Mouse (Mus musculus): ENCODE results near the gene Fbxo39. TPM values are rescaled to one million over a fixed set of nuclear protein-coding genes. Genes with fewer than 3 reads are reported as not detected.

Gene Fbxo39
- polyA plus RNA-seq, 1 experiment from 2014 or later: not detected

DNA sequence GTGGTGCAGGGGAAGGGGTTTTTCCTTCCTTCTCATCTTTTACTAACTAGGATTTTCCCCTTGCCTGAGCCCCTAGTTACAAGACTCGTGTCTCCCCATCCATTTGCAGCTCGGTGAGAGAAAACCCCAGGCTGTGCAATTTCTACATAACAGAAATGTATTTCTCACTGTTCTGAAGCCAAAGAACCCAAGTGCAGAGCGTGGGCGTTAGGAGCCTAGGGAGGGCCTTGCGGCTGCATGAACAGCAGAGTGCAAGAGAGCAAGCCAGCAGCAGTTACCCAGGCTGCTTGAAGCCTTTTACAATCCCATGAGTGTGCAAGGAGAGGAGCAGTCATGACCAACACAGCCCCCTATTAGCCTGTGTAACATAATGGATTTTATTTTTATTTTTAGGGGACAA is 6.8 kb upstream of the Fbxo39 start:
- Histone ChIP-seq H3K36me3 (ENCODE audit: control insufficient read depth, insufficient read depth) (no peaks in the 10 kb centered on the region), H3K27ac (ENCODE audit: low read length) (no peak overlapping the region), H3K27me3 (ENCODE audit: control insufficient read depth, insufficient read depth, low read length) (no peaks in the 10 kb centered on the region), H3K9me3 (replicated peaks; ENCODE audit: control insufficient read depth, low read length) (no peaks in the 10 kb centered on the region), H3K9ac (ENCODE audit: low read length) (no peak overlapping the region), H3K4me3 (ENCODE audit: low read length) (no peak overlapping the region), H3K4me1 (ENCODE audit: control insufficient read depth, insufficient read depth, low read length) (0 out of 2 replicates have a peak, but pooled peaks cover 2% of the 10 kb centered on the region), H3K4me2 (ENCODE audit: low read depth, low read length) (no peak overlapping the region)
- WGBS: 82% methylated on average over 5 of the region's 5 CpGs
- no peak for ATAC-seq (replicated peaks; ENCODE audit: extremely low read depth, insufficient read depth, low FRiP score)

DNA sequence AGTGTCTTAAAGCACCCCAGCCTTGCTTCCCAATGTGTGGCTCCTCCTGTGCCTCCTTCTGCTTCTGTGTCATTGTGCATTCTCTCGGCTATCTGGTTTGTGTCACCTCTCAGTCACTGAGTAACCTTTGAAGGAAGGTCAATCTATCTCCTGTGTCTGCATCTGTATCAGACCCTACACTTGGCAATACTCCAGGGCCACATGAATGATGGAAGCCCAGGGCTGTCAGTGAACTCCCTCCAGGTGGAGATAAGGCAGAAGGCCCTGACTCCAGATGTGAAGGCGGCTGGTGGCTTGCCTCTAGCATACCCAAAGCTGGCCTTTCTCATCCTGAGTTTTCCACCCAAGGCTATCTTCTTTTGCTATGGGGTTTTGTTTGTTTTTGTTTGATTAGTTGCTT is 5.3 kb upstream of the Fbxo39 start:
- 15% methylated on average over 2 of the region's 2 CpGs for WGBS
- no peaks in the 10 kb centered on the region for H3K36me3 ChIP-seq (ENCODE audit: control insufficient read depth, insufficient read depth)
- peaks cover 9% of the 10 kb centered on the region for H3K27me3 ChIP-seq (ENCODE audit: control insufficient read depth, insufficient read depth, low read length)
- H3K4me3 ChIP-seq (ENCODE audit: low read length): no peak overlapping the region
- H3K27ac ChIP-seq (ENCODE audit: low read length): no peak overlapping the region
- H3K4me1 ChIP-seq (ENCODE audit: control insufficient read depth, insufficient read depth, low read length): 0 out of 2 replicates have a peak, but pooled peaks cover 2% of the 10 kb centered on the region
- no peak overlapping the region for H3K9ac ChIP-seq (ENCODE audit: low read length)
- H3K9me3 ChIP-seq (replicated peaks; ENCODE audit: control insufficient read depth, low read length): no peaks in the 10 kb centered on the region
- H3K4me2 ChIP-seq (ENCODE audit: low read depth, low read length): no peak overlapping the region
- peak; percentile 60; the same call in 1 of the 2 replicates for ATAC-seq (replicated peaks; ENCODE audit: extremely low read depth, insufficient read depth, low FRiP score)

DNA sequence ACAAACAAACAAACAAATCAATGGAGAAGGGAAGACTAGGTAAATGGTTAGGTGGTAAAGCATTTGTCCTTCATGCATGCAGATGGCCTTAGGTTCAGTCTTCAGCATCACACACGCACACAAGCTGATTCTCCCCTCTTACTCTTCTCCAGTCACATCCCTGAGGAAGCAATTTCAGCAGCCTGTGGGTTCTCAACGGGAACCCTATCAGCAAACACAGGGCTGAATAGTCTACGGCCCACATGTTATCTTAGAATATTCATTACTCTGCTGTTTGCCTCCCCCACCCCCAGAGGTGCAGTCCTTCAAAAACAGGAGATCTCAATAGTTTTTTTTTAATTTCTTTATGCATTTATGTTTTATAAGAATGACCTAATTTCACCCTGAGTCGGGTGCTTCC is 3.8 kb upstream of the Fbxo39 start:
- Histone ChIP-seq H3K4me1 (ENCODE audit: control insufficient read depth, insufficient read depth, low read length) (0 out of 2 replicates have a peak, but pooled peaks cover 2% of the 10 kb centered on the region), H3K4me2 (ENCODE audit: low read depth, low read length) (no peak overlapping the region), H3K36me3 (ENCODE audit: control insufficient read depth, insufficient read depth) (no peaks in the 10 kb centered on the region), H3K27ac (ENCODE audit: low read length) (no peak overlapping the region), H3K9ac (ENCODE audit: low read length) (no peak overlapping the region), H3K9me3 (replicated peaks; ENCODE audit: control insufficient read depth, low read length) (no peaks in the 10 kb centered on the region), H3K27me3 (ENCODE audit: control insufficient read depth, insufficient read depth, low read length) (peaks cover 22% of the 10 kb centered on the region), H3K4me3 (ENCODE audit: low read length) (no peak overlapping the region)
- no peak for ATAC-seq (replicated peaks; ENCODE audit: extremely low read depth, insufficient read depth, low FRiP score)
- WGBS: 65% methylated on average over 4 of the region's 4 CpGs

DNA sequence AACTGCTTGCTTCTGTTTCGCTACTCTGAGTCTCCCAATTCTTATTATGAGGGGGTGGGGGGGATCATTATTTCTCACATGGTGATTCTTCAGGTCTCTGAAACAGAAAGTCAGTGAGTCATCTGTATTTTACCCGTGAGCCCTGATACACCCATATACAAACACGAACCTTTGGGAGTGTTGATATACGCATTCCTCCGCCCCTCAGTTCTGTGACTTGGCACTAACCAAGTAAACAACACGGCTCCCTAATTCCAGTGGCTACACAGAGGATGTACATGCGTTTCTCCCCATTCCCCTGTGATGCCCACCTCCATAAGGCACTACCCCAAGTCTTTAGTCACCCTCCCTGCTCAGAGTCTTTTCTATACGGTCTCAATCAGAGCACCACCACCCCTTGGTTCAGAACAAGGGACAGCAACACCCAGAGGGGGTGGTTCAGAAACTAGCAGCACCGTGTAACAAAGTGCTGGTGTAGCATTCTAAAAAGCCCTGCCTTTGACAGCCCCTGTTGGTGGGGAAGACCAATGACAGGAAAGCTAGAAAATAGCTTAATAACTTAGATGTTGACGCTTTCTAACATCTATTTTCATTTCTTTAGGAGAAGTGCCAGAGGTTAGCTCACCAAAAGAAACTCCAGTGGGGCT is 2.8 kb upstream of the Fbxo39 start:
- H3K27me3 ChIP-seq (ENCODE audit: control insufficient read depth, insufficient read depth, low read length): peaks cover 26% of the 10 kb centered on the region
- no peak overlapping the region for H3K9ac ChIP-seq (ENCODE audit: low read length)
- H3K4me3 ChIP-seq (ENCODE audit: low read length): no peak overlapping the region
- no peak for ATAC-seq (replicated peaks; ENCODE audit: extremely low read depth, insufficient read depth, low FRiP score)
- no peak overlapping the region for H3K4me2 ChIP-seq (ENCODE audit: low read depth, low read length)
- 82% methylated on average over 10 of the region's 10 CpGs for WGBS
- no peaks in the 10 kb centered on the region for H3K9me3 ChIP-seq (replicated peaks; ENCODE audit: control insufficient read depth, low read length)
- no peaks in the 10 kb centered on the region for H3K36me3 ChIP-seq (ENCODE audit: control insufficient read depth, insufficient read depth)
- no peak overlapping the region for H3K27ac ChIP-seq (ENCODE audit: low read length)
- 0 out of 2 replicates have a peak, but pooled peaks cover 2% of the 10 kb centered on the region for H3K4me1 ChIP-seq (ENCODE audit: control insufficient read depth, insufficient read depth, low read length)

DNA sequence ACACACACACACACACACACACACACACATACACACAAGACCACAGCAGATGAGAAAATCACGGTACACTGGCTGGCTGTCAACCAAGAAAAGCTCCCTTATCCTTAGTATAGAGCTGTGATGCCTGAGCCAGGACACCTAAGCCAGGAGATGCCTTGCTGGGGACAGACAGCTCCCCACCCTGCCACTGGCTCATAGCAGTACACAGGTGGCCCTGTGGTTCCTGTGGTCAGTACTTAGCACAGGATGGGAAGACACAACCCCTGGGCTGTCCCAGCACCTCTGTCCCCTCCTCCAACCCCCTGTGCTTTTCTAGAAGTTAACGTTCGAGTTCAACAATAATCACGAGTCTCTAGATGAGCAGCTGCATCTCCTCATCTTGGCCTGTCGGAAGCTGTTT is 3.8 kb downstream of the Fbxo39 start:
- WGBS: 53% methylated on average over 5 of the region's 5 CpGs
- Histone ChIP-seq H3K27ac (ENCODE audit: low read length) (no peak overlapping the region), H3K9ac (ENCODE audit: low read length) (no peak overlapping the region), H3K9me3 (replicated peaks; ENCODE audit: control insufficient read depth, low read length) (no peaks in the 10 kb centered on the region), H3K4me2 (ENCODE audit: low read depth, low read length) (no peak overlapping the region), H3K4me1 (ENCODE audit: control insufficient read depth, insufficient read depth, low read length) (no peaks in the 10 kb centered on the region), H3K27me3 (ENCODE audit: control insufficient read depth, insufficient read depth, low read length) (peaks cover 28% of the 10 kb centered on the region), H3K4me3 (ENCODE audit: low read length) (no peak overlapping the region), H3K36me3 (ENCODE audit: control insufficient read depth, insufficient read depth) (no peaks in the 10 kb centered on the region)
- no peak for ATAC-seq (replicated peaks; ENCODE audit: extremely low read depth, insufficient read depth, low FRiP score)

DNA sequence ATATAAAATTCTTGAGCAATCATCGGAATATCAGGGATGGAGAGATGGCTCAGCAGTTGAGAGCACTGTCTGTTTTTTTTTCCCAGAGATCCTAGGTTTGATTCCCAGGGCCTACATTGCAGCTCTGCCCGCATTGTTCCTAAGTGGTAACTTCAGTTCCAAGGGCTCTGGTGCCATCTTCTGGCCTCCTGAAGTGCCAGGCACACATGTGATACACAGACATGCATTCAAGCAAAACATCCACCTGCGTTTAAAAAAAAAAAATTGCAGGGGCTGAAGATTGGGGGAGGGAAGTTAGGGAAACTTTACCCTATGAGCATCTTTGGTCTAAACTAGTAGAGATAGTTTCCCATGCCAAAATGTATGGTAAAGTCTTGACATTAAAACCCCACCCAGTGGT is 10.2 kb downstream of the Fbxo39 start:
- H3K27me3 ChIP-seq (ENCODE audit: control insufficient read depth, insufficient read depth, low read length): no peaks in the 10 kb centered on the region
- no peak overlapping the region for H3K4me2 ChIP-seq (ENCODE audit: low read depth, low read length)
- H3K27ac ChIP-seq (ENCODE audit: low read length): no peak overlapping the region
- no peak overlapping the region for H3K4me3 ChIP-seq (ENCODE audit: low read length)
- no peaks in the 10 kb centered on the region for H3K36me3 ChIP-seq (ENCODE audit: control insufficient read depth, insufficient read depth)
- WGBS: 58% methylated on average over 3 of the region's 3 CpGs
- 0 out of 2 replicates have a peak, but pooled peaks cover 2% of the 10 kb centered on the region for H3K9me3 ChIP-seq (replicated peaks; ENCODE audit: control insufficient read depth, low read length)
- no peak overlapping the region for H3K9ac ChIP-seq (ENCODE audit: low read length)
- no peaks in the 10 kb centered on the region for H3K4me1 ChIP-seq (ENCODE audit: control insufficient read depth, insufficient read depth, low read length)
- ATAC-seq (replicated peaks; ENCODE audit: extremely low read depth, insufficient read depth, low FRiP score): no peak

DNA sequence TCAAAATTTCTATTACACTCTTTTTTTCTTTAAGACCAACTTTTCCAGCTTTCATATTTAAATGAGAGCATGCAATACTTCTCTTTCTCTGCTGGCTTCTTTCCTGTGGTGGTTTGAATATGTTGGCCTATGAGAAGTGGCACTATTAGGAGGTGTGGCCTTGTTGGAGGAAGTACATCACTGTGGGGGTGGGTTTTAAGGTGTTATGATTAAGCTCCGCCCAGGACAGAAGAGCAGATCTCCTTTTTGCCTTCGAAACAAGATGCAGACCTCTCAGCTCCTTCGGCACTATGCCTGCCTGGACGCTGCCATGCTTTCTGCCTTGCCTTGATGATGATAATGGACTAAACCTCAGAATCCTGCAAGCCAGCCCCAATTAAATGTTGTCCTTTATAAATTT is 11.5 kb downstream of the Fbxo39 start:
- no peak overlapping the region for H3K4me3 ChIP-seq (ENCODE audit: low read length)
- H3K9ac ChIP-seq (ENCODE audit: low read length): no peak overlapping the region
- WGBS: 86% methylated on average over 4 of the region's 4 CpGs
- H3K27me3 ChIP-seq (ENCODE audit: control insufficient read depth, insufficient read depth, low read length): no peaks in the 10 kb centered on the region
- ATAC-seq (replicated peaks; ENCODE audit: extremely low read depth, insufficient read depth, low FRiP score): no peak
- H3K4me1 ChIP-seq (ENCODE audit: control insufficient read depth, insufficient read depth, low read length): no peaks in the 10 kb centered on the region
- no peak overlapping the region for H3K27ac ChIP-seq (ENCODE audit: low read length)
- H3K36me3 ChIP-seq (ENCODE audit: control insufficient read depth, insufficient read depth): no peaks in the 10 kb centered on the region
- H3K4me2 ChIP-seq (ENCODE audit: low read depth, low read length): no peak overlapping the region
- H3K9me3 ChIP-seq (replicated peaks; ENCODE audit: control insufficient read depth, low read length): 0 out of 2 replicates have a peak, but pooled peaks cover 2% of the 10 kb centered on the region

DNA sequence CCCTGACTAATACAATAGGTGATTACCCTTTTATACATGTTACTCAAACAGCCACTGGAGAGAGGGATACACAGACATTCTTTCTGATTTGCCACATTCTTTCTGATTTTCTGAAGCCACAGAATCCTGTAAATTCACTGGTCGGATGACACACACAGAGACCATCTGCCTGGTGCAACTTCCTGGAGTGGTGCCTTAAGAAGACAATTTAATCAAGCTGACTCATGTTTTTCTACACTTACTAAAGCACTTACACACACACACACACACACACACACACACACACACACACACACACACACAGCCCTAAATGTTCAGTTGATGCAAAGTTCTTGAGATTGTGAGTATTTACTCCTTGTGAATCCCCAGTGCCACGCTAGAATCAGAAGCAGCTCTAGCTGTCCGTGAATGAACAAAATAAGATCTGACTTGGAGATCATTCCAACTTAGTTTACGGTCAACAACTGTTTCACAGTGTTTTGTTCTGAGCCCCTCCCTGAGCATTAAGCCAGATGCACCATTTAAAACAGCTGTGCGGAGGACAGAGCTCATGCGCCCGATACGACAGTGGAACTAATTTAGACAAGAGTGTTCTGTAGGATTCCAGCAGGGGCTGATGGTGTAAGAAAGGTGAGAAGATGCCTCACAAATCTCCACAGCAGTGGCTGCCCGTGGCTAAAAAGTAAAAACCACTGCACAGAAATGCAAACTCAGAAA is 18.9 kb downstream of the Fbxo39 start:
- no peak for ATAC-seq (replicated peaks; ENCODE audit: extremely low read depth, insufficient read depth, low FRiP score)
- Histone ChIP-seq H3K4me3 (ENCODE audit: low read length) (no peak overlapping the region), H3K27ac (ENCODE audit: low read length) (no peak overlapping the region), H3K4me1 (ENCODE audit: control insufficient read depth, insufficient read depth, low read length) (no peaks in the 10 kb centered on the region), H3K4me2 (ENCODE audit: low read depth, low read length) (no peak overlapping the region), H3K27me3 (ENCODE audit: control insufficient read depth, insufficient read depth, low read length) (no peaks in the 10 kb centered on the region), H3K36me3 (ENCODE audit: control insufficient read depth, insufficient read depth) (no peaks in the 10 kb centered on the region), H3K9ac (ENCODE audit: low read length) (no peak overlapping the region), H3K9me3 (replicated peaks; ENCODE audit: control insufficient read depth, low read length) (no peaks in the 10 kb centered on the region)
- 73% methylated on average over 9 of the region's 9 CpGs for WGBS

DNA sequence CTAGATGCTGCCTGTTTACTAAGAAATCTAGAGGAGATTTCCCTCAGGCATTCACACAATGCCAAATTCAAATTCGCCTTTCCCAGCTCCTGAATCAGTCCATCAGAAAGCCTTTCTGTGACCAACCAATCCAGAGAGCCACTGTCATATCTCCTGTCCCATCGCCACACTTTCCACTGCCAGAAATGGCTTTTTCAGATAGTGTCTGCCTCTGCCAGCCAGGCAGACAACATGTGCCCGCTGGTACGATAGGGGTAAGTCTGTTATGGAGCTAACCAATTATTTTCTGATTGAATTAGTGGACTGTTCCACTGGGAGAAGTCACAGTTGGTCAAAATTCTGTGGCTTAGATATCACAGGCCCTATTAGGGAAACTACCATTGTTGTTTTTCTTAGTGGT is 20.4 kb downstream of the Fbxo39 start:
- Histone ChIP-seq H3K4me1 (ENCODE audit: control insufficient read depth, insufficient read depth, low read length) (no peaks in the 10 kb centered on the region), H3K36me3 (ENCODE audit: control insufficient read depth, insufficient read depth) (no peaks in the 10 kb centered on the region), H3K4me2 (ENCODE audit: low read depth, low read length) (no peak overlapping the region), H3K9me3 (replicated peaks; ENCODE audit: control insufficient read depth, low read length) (no peaks in the 10 kb centered on the region), H3K9ac (ENCODE audit: low read length) (no peak overlapping the region), H3K27ac (ENCODE audit: low read length) (no peak overlapping the region), H3K27me3 (ENCODE audit: control insufficient read depth, insufficient read depth, low read length) (no peaks in the 10 kb centered on the region), H3K4me3 (ENCODE audit: low read length) (no peak overlapping the region)
- WGBS: 74% methylated on average over 4 of the region's 4 CpGs
- ATAC-seq (replicated peaks; ENCODE audit: extremely low read depth, insufficient read depth, low FRiP score): no peak
